Mouse (Mus musculus) macrophage (primary cell): ENCODE results near the gene D430042O09Rik. TPM values are rescaled to one million over a fixed set of nuclear protein-coding genes. Genes with fewer than 3 reads are reported as not detected.

Experiments used
- H3K27ac ChIP-seq: fragments of 350-480 bp; formaldehyde crosslinking; 2 replicates; pipeline ENCODE4 v1.9.0; 2021
- H3K36me3 ChIP-seq: fragments of 350-480 bp; formaldehyde crosslinking; 2 replicates; pipeline ENCODE4 v1.9.0; 2021; ENCODE audit errors: inconsistent target
- H3K4me3 ChIP-seq: fragments of 350-480 bp; formaldehyde crosslinking; 2 replicates; pipeline ENCODE4 v1.9.0; 2021; ENCODE audit errors: inconsistent target
- H3K79me2 ChIP-seq: fragments of 350-480 bp; formaldehyde crosslinking; 2 replicates; pipeline ENCODE4 v1.9.0; 2021; ENCODE audit errors: inconsistent target
- WGBS: methylation state at CpG from one replicate; pipeline ENCODE4 v1.1.7; 2026; ENCODE audit warnings: inconsistent platforms; ENCODE audit not compliant: missing documents; 5-methylcytosine and 5-hydroxymethylcytosine counted together
- polyA plus RNA-seq: library from polyadenylated mRNA; stranded (reverse); fragments of 250-400 nt; gene quantifications from 3 replicates; pipeline ENCODE4 v1.2.4, GENCODE M21; 2018; ENCODE audit warnings: inconsistent platforms

D430042O09Rik gene
- polyA plus RNA-seq, 1 experiment from 2014 or later = 11.0 TPM

- H3K27ac ChIP-seq = no peak overlapping the region
- WGBS = 96% methylated on average over 3 of the region's 3 CpGs
- no peaks in the 10 kb centered on the region for H3K36me3 ChIP-seq
- no peaks in the 10 kb centered on the region for H3K79me2 ChIP-seq
- H3K4me3 ChIP-seq = no peak overlapping the region
These were observed 45.6 kb downstream of the D430042O09Rik start for GRCm38 (mm10) chr7:125753326-125753715.

- H3K4me3 ChIP-seq = no peak overlapping the region
- no peaks in the 10 kb centered on the region for H3K36me3 ChIP-seq
- no peak overlapping the region for H3K27ac ChIP-seq
- WGBS = 97% methylated on average over 6 of the region's 6 CpGs
- H3K79me2 ChIP-seq = no peaks in the 10 kb centered on the region
These were observed 49.1 kb downstream of the D430042O09Rik start for GRCm38 (mm10) chr7:125756806-125757205.

DNA sequence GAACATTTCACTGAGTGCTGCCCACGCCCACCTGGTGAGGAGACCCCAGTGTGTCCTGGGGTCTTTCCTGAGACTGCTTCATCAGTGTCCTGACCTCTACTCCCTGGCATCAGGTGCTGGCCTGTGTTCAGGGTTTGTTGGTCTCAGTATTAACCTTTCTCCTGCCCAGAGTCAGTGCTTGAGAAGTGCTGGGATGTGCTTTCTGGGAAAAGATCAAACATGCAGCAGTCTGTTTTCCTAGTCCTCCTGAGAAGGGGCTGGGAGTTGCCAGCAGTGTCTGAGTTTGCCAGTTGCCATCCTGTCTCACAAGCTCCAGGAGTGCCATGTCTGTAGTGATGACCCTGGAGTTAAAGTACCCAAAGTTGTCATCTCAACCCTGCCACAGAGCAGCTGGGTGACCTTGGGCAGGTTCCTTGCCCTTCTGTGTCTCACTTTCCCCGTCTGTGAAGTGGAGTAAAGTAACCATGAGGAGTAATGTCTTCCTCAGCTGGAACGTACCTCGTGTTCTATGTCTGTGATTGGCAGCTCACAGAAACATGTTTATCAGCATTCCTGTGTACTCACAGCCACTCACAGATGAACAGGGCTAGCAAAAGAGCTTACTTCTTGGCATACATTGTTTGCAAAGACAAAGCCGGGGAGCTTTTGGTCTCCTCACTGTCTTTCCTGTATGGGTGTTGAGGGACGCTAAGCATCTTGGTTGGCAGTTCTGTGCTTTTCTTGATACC, 50.4 kb downstream of the D430042O09Rik start:
- H3K36me3 ChIP-seq = no peaks in the 10 kb centered on the region
- no peaks in the 10 kb centered on the region for H3K79me2 ChIP-seq
- H3K4me3 ChIP-seq = no peak overlapping the region
- 96% methylated on average over 6 of the region's 6 CpGs for WGBS
- no peak overlapping the region for H3K27ac ChIP-seq

- Histone ChIP-seq H3K4me3 (no peak overlapping the region), H3K27ac (peak overlapping the region; percentile 84), H3K79me2 (no peaks in the 10 kb centered on the region), H3K36me3 (no peaks in the 10 kb centered on the region)
- WGBS = 60% methylated on average over 2 of the region's 2 CpGs
These were observed 54.6 kb downstream of the D430042O09Rik start for GRCm38 (mm10) chr7:125762289-125762688.

GRCm38 (mm10) chr7:125762883-125763830, 55.5 kb downstream of the D430042O09Rik start:
- 97% methylated on average over 7 of the region's 7 CpGs for WGBS
- H3K27ac ChIP-seq = peak overlapping the region; percentile 84
- no peak overlapping the region for H3K4me3 ChIP-seq
- H3K79me2 ChIP-seq = no peaks in the 10 kb centered on the region
- no peaks in the 10 kb centered on the region for H3K36me3 ChIP-seq

DNA sequence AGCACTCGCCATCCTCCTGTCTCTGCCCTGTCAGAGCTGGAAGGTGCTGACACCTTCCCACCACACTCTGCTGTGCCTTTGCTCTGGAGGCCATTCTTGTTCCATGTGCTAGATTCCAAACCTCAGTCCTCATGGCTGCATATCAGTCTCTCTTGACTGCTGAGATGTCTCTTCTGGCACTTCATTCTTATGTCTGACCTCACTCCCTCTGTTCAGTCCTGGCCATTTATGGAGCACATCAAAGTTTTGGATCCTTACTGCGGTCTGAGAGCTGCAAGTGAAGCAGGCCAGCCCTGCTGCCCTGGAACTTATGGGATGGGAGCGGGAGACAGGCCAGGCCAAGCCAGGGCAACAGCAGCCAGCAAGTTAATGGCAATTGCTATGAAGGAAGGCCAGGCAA, 56.7 kb downstream of the D430042O09Rik start:
- WGBS = 94% methylated on average over 3 of the region's 3 CpGs
- Histone ChIP-seq H3K4me3 (no peak overlapping the region), H3K27ac (no peak overlapping the region), H3K36me3 (no peaks in the 10 kb centered on the region), H3K79me2 (no peaks in the 10 kb centered on the region)

GRCm38 (mm10) chr7:125766976-125767831, 59.5 kb downstream of the D430042O09Rik start:
- H3K36me3 ChIP-seq = peaks cover 12% of the 10 kb centered on the region; the same call in 1 of the 2 replicates
- no peak overlapping the region for H3K4me3 ChIP-seq
- peak overlapping the region; percentile 75 for H3K27ac ChIP-seq
- H3K79me2 ChIP-seq = no peaks in the 10 kb centered on the region
- WGBS = 78% methylated on average over 9 of the region's 9 CpGs

GRCm38 (mm10) chr7:125772961-125773571, 65.4 kb downstream of the D430042O09Rik start:
- no peak overlapping the region for H3K27ac ChIP-seq
- 97% methylated on average over 13 of the region's 13 CpGs for WGBS
- no peaks in the 10 kb centered on the region for H3K79me2 ChIP-seq
- peaks cover 23% of the 10 kb centered on the region; the same call in 1 of the 2 replicates for H3K36me3 ChIP-seq
- no peak overlapping the region for H3K4me3 ChIP-seq

DNA sequence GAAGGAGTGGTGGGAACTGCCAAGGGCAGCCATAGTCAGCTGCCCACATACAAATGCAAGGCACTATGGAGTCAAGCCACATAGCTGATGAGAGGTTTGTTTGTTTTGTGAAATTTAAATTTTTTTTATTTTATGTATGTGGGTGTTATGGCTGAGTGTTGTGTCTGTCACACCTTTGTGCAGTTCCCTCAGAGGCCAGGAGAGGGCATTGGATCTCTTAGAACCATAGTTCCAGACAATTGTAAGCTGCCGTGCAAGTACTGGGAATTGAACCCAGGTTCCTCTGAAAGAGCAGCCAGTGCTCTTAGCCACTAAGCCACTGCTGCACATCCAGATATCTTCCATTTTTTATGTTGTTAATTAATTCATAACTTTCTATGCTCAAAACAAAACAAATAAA, 75.5 kb downstream of the D430042O09Rik start:
- H3K79me2 ChIP-seq = no peaks in the 10 kb centered on the region
- WGBS = 89% methylated on average over 1 of the region's 1 CpGs
- H3K27ac ChIP-seq = no peak overlapping the region
- no peak overlapping the region for H3K4me3 ChIP-seq
- no peaks in the 10 kb centered on the region for H3K36me3 ChIP-seq

DNA sequence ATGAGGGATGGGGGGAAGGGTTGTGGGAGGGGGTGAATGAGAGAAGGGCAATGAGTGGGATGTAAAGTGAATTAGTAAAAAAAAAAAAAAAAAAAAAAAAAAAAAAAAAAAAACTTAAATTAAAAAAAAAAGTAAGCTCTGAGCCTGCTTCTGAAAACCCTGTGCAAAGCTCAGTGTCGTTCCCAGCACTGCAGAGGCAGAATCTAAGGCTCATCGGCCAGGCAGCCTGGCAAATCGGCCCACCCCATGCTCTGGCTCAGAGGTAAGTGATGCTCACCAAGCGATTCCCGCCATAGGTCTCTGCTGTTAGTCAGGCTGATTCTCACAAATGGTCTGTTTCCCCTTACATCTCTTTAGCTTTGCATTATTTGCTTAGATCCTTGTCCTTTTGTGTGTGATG, 78.4 kb downstream of the D430042O09Rik start:
- H3K4me3 ChIP-seq = no peak overlapping the region
- H3K79me2 ChIP-seq = no peaks in the 10 kb centered on the region
- no peak overlapping the region for H3K27ac ChIP-seq
- WGBS = 91% methylated on average over 5 of the region's 5 CpGs
- no peaks in the 10 kb centered on the region for H3K36me3 ChIP-seq

GRCm38 (mm10) chr7:125787046-125787445, 79.4 kb downstream of the D430042O09Rik start:
- 90% methylated on average over 7 of the region's 7 CpGs for WGBS
- Histone ChIP-seq H3K36me3 (no peaks in the 10 kb centered on the region), H3K79me2 (no peaks in the 10 kb centered on the region), H3K4me3 (no peak overlapping the region), H3K27ac (no peak overlapping the region)

- Histone ChIP-seq H3K4me3 (no peak overlapping the region), H3K36me3 (no peaks in the 10 kb centered on the region), H3K79me2 (no peaks in the 10 kb centered on the region), H3K27ac (no peak overlapping the region)
- 94% methylated on average over 8 of the region's 8 CpGs for WGBS
These were observed 82.4 kb downstream of the D430042O09Rik start for GRCm38 (mm10) chr7:125790039-125790438.

DNA sequence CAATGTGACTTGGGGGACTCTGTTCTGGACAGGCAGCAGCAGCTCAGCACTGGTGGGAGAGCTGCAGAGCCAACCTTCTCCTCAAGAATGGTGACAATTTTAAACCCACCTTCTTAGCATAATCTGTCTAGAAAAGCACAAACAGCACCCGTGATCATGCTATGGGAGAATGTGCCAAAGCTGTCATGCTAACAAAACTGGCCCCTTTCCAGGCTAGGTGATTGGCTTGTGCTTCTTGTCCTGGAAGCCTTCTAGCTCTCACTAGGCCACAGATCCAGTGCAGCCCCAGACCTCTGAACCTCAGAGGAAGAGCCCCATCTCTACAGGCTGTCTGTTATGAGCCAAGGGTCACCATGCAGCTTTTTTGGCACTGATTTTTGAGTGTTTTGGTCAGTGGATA, 98.9 kb downstream of the D430042O09Rik start:
- Histone ChIP-seq H3K4me3 (no peak overlapping the region), H3K79me2 (no peaks in the 10 kb centered on the region), H3K36me3 (no peaks in the 10 kb centered on the region), H3K27ac (no peak overlapping the region)
- 100% methylated on average over 1 of the region's 1 CpGs for WGBS

DNA sequence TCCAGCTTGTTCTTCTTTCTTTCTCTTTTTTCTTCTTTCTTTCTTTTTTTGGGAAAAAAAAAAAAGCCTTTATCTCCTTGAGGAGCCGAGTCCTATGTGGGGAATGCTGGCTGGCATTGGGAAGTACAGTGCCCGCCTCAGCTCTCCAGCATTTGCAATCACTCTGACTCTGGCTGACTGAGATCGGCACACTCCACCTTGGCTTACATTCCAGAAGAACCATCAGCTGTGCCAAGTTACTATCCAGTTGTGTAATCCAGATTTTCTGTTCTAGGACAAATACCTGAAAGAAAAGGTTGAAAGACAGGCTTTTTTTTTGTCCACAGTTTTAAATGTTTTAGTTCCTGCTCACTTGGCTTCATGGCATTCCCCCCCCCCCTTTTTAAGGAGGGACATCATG, 100.5 kb downstream of the D430042O09Rik start:
- H3K4me3 ChIP-seq = no peak overlapping the region
- no peaks in the 10 kb centered on the region for H3K79me2 ChIP-seq
- WGBS = 97% methylated on average over 3 of the region's 3 CpGs
- peaks cover 5% of the 10 kb centered on the region; the same call in 1 of the 2 replicates for H3K36me3 ChIP-seq
- H3K27ac ChIP-seq = no peak overlapping the region
